In the genomic region with DNA sequence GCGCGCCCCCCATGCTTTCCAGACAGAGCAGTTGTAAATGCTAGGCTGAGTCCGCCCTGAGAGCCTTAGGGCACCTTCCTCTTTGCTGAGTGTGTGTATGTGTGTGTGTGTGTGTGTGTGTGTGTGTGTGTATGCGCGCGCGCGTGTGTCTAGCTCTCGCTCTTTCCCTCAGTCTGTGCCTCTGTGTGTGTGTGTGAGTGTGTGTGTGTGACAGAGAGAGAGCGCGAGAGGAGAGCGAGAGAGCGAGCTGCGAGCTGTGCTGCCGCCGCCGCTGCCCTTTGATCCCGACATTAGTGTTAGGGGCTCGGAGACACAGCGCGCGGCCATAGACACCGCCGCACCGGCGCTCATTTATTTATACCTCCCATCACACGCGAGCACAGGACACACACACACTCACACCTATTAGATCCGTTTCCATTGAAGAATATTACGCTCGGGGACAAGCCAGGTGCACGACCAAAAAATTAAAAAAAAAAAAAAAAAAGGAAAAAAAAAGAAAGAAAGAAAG, we compare ENCODE assay signal across 8 mouse cellular contexts. TPM values are rescaled to one million over a fixed set of nuclear protein-coding genes. Genes with fewer than 3 reads are reported as not detected.
DNase-seq lines count a peak whose midpoint lies in the region; ATAC-seq and TF ChIP-seq lines count a peak whose summit lies in the region.

A gene (plus strand): TSS at position 461 of the 511 bp plus-strand sequence.

- TF ChIP-seq CTCF in intestine, postnatal 0 days (IDR thresholded peaks at IDR 0.05; ENCODE audit: low read depth): peak; percentile 12; the same call in 1 of the 2 replicates

- no peaks in the 10 kb centered on the region for H3K4me1 ChIP-seq in intestine, postnatal 0 days (replicated peaks; ENCODE audit: control insufficient read depth, insufficient read depth, low read length)
- peaks cover 47% of the 10 kb centered on the region for H3K4me1 ChIP-seq in limb, embryonic 10.5 days
- peaks cover 21% of the 10 kb centered on the region for H3K4me1 ChIP-seq in midbrain, embryonic 11.5 days (ENCODE audit: control insufficient read depth, insufficient read depth, low read length)

- no peaks in the 10 kb centered on the region for H3K27me3 ChIP-seq in intestine, postnatal 0 days (replicated peaks; ENCODE audit: control insufficient read depth, insufficient read depth, low read length)
- no peaks in the 10 kb centered on the region for H3K27me3 ChIP-seq in limb, embryonic 10.5 days (ENCODE audit: low read depth, poor library complexity, severe bottlenecking)
- no peaks in the 10 kb centered on the region for H3K27me3 ChIP-seq in midbrain, embryonic 11.5 days (ENCODE audit: control insufficient read depth, insufficient read depth, low read length)

- H3K27ac ChIP-seq in intestine, postnatal 0 days (ENCODE audit: low read depth, low read length): peak within 1 kb of the TSS; percentile 100
- peak within 1 kb of the TSS; percentile 100 for H3K27ac ChIP-seq in limb, embryonic 10.5 days
- H3K27ac ChIP-seq in midbrain, embryonic 11.5 days (ENCODE audit: low read depth, low read length): peak within 1 kb of the TSS; percentile 100

- WGBS in intestine, postnatal 0 days: under 1% methylated on average over 32 of the region's 32 CpGs
- 0% methylated on average over 32 of the region's 32 CpGs for WGBS in limb, embryonic 10.5 days
- under 1% methylated on average over 32 of the region's 32 CpGs for WGBS in midbrain, embryonic 11.5 days

- peak within 1 kb of the TSS; percentile 85 for H3K4me3 ChIP-seq in intestine, postnatal 0 days (ENCODE audit: low read depth, low read length)
- H3K4me3 ChIP-seq in limb, embryonic 10.5 days: peak within 1 kb of the TSS; percentile 91
- peak within 1 kb of the TSS; percentile 96 for H3K4me3 ChIP-seq in midbrain, embryonic 11.5 days (ENCODE audit: low read depth, low read length)

- ATAC-seq in granulocyte monocyte progenitor cell, adult 5-6 weeks (replicated peaks; ENCODE audit: poor library complexity, severe bottlenecking): peak; percentile 76
- ATAC-seq in intestine, postnatal 0 days: peak; percentile 71
- ATAC-seq in midbrain, embryonic 11.5 days (ENCODE audit: low FRiP score): peak; percentile 75

- no peaks in the 10 kb centered on the region for H3K36me3 ChIP-seq in intestine, postnatal 0 days (ENCODE audit: control insufficient read depth, insufficient read depth)
- H3K36me3 ChIP-seq in limb, embryonic 10.5 days: no peaks in the 10 kb centered on the region
- H3K36me3 ChIP-seq in midbrain, embryonic 11.5 days (ENCODE audit: control insufficient read depth, insufficient read depth, low read length): no peaks in the 10 kb centered on the region

- peak; percentile 83 for DNase-seq in adrenal gland, adult 2 months
- peak; percentile 93 for DNase-seq in embryo, embryonic 11 days
- DNase-seq in limb, embryonic 10.5 days (ENCODE audit: low spot score): peak; percentile 90
- peak; percentile 98 for DNase-seq in midbrain, embryonic 11.5 days (ENCODE audit: low spot score, missing footprints)
- DNase-seq in right cerebral cortex, postnatal 4 days: peak; percentile 70
- DNase-seq in yolk sac, embryonic 10.5 days (ENCODE audit: low spot score): peak; percentile 79

- peak within 1 kb of the TSS; percentile 91 for H3K4me2 ChIP-seq in intestine, postnatal 0 days (replicated peaks; ENCODE audit: low read depth)
- H3K4me2 ChIP-seq in midbrain, embryonic 11.5 days: peak within 1 kb of the TSS; percentile 64

- H3K9me3 ChIP-seq in intestine, postnatal 0 days (ENCODE audit: control insufficient read depth): no peaks in the 10 kb centered on the region
- no peaks in the 10 kb centered on the region for H3K9me3 ChIP-seq in limb, embryonic 10.5 days (replicated peaks)
- no peaks in the 10 kb centered on the region for H3K9me3 ChIP-seq in midbrain, embryonic 11.5 days (ENCODE audit: control insufficient read depth, low read length)

- H3K9ac ChIP-seq in intestine, postnatal 0 days (ENCODE audit: low read depth, low read length): peak within 1 kb of the TSS; percentile 98
- H3K9ac ChIP-seq in midbrain, embryonic 11.5 days (ENCODE audit: low read length): peak within 1 kb of the TSS; percentile 99

RNA-seq across cellular contexts. Expression of the gene that starts here (rescaled TPM):
- total RNA-seq in adrenal gland, adult 2 months (2021): 10 to 100 TPM in 1 of 2 experiments, 1 to 10 TPM in 1; 9.0 to 13.5 TPM
- polyA plus RNA-seq in adrenal gland, adult 2 months (2012; rRNA removed): 9.3 and 10.3 TPM in 2 replicates
- total RNA-seq in granulocyte monocyte progenitor cell, adult 5-6 weeks (2014; fragmentation: Nextera tagmentation): 0.71 and 2.1 TPM in 2 replicates
- 0.10 and 0.39 TPM in 2 replicates for total RNA-seq in granulocyte monocyte progenitor cell, adult 5-6 weeks (2017)
- 4.2 and 4.3 TPM in 2 replicates for polyA plus RNA-seq in intestine, postnatal 0 days (2015; fragmentation: Nextera tagmentation; extraction: Ambion mirVana)
- 5.9 and 7.9 TPM in 2 replicates for polyA plus RNA-seq in limb, embryonic 10.5 days (2016; fragmentation: Nextera tagmentation; extraction: Ambion mirVana)
- 9.5 TPM in 2 replicates for polyA plus RNA-seq in midbrain, embryonic 11.5 days (2014; fragmentation: Nextera tagmentation; extraction: Ambion mirVana)

Comparison
In these comparisons a context has a peak if more than half of its experiments do, and no peak if none do; other contexts are left out.
1. Peak in every context shown above with its lines: DNase-seq, ATAC-seq, H3K4me3 ChIP-seq and H3K27ac ChIP-seq.